Mouse (Mus musculus) hindbrain, embryonic 14.5 days (tissue): ENCODE data around the gene Tmem186. TPM values are rescaled to one million over a fixed set of nuclear protein-coding genes. Genes with fewer than 3 reads are reported as not detected.

Experiments used
- ATAC-seq: fragments of 200-750 bp; cut with Nextera tagmentation; 2 replicates; pipeline ENCODE4 v1.8.0; 2017; ENCODE audit warnings: moderate number of reproducible peaks, mild to moderate bottlenecking, moderate TSS enrichment, moderate library complexity; ENCODE audit not compliant: low FRiP score
- DNase-seq: peaks from one replicate; pipeline ENCODE4 v3.0.0-alpha.2; 2015; ENCODE audit warnings: low spot score
- H3K27ac ChIP-seq: fragments of 300-500 bp; sonication (generic); 2 replicates; pipeline ENCODE4 v1.5.1; 2014; ENCODE audit warnings: mild to moderate bottlenecking, moderate library complexity
- H3K27me3 ChIP-seq: fragments of 300-500 bp; sonication (generic); 2 replicates; pipeline ENCODE4 v1.6.1; 2014; ENCODE audit warnings: mild to moderate bottlenecking, low read length, mixed read lengths; ENCODE audit not compliant: control insufficient read depth, insufficient read depth
- H3K36me3 ChIP-seq: fragments of 300-500 bp; sonication (generic); replicated peaks from 2 replicates; pipeline ENCODE4 v1.6.1; 2014; ENCODE audit not compliant: control insufficient read depth, insufficient read depth
- H3K4me1 ChIP-seq: fragments of 300-500 bp; sonication (generic); replicated peaks from 2 replicates; pipeline ENCODE4 v1.6.1; 2014; ENCODE audit warnings: antibody characterized with exemption, low read length, mixed read lengths; ENCODE audit not compliant: control insufficient read depth, insufficient read depth
- H3K4me2 ChIP-seq: fragments of 300-500 bp; sonication (generic); replicated peaks from 2 replicates; pipeline ENCODE4 v1.6.1; 2014; ENCODE audit warnings: mild to moderate bottlenecking, moderate library complexity
- H3K4me3 ChIP-seq: fragments of 300-500 bp; sonication (generic); replicated peaks from 2 replicates; pipeline ENCODE4 v1.5.1; 2014; ENCODE audit warnings: mild to moderate bottlenecking, low read length
- H3K9ac ChIP-seq: fragments of 300-500 bp; sonication (generic); 2 replicates; pipeline ENCODE4 v1.6.1; 2014
- H3K9me3 ChIP-seq: fragments of 300-500 bp; sonication (generic); 2 replicates; pipeline ENCODE4 v1.6.1; 2016; ENCODE audit warnings: low read length; ENCODE audit not compliant: control insufficient read depth
- WGBS: fragments of 180-500 bp; shearing (Covaris S2); extraction: QIAGEN DNeasy Blood & Tissue Kit; methylation state at CpG from one replicate; pipeline ENCODE4 v1.1.7; 2014; 5-methylcytosine and 5-hydroxymethylcytosine counted together
- polyA plus RNA-seq: library from polyadenylated mRNA; unstranded; fragments of >200 nt; fragmentation: Nextera tagmentation; extraction: Ambion mirVana; gene quantifications from 2 replicates; pipeline ENCODE4 v1.2.1, GENCODE M21; 2014

Tmem186 gene
- polyA plus RNA-seq: 15.1 and 15.3 TPM in 2 replicates

DNA sequence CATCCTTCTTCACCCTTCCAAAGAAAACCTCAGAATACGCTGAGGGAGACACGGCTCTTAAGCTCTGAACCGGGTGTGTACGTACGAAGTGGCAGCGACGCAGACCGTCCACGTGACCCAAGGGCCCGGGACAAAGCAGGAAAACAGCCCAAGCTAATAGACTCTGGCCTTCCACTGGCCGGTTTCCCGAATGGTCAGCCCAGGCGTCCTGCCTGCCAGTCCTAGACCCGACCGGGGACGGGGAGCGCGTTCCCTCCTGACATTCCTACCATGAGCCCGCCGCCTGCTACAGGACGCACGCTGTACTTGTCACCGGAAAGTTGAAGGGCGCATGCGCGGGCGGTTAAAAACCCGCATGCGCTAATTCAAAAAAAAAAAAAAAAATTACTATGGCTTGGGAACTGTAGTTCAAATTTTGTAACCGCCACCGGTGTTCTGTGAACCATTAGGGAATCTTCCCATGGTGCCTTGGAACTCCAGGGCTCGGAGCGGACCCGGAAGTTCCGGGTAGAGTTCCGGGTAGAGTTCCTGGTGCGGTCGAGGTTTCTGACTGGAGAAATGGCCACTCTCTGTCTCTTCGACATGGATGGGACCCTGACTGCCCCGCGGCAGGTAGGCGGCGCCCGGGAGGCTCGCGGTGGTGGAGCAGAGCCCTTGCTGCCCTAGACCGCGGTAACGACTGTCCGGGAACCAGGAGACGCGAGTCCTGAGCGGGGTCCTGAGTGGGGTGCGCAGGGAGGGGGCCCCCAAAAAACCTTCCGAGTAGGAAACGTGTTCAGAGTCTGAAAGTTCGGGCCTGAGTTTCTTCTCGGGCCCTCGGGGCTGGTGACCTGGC, at the start of gene Tmem186, which contains the start of gene Pmm2:
TSS of gene Tmem186 (minus strand) at position 496 of the 835 bp plus-strand sequence.
TSS of gene Pmm2 (plus strand) at position 458 of the 835 bp plus-strand sequence.
- DNase-seq (peak; percentile 93), ATAC-seq (peak; percentile 93)
- H3K4me2 ChIP-seq: peak within 1 kb of the TSS; percentile 93
- H3K27me3 ChIP-seq: no peaks in the 10 kb centered on the region
- under 1% methylated on average over 59 of the region's 59 CpGs for WGBS
- peaks cover 20% of the 10 kb centered on the region for H3K36me3 ChIP-seq
- no peaks in the 10 kb centered on the region for H3K9me3 ChIP-seq
- H3K4me3 ChIP-seq: peak within 1 kb of the TSS; percentile 79
- H3K27ac ChIP-seq: peak within 1 kb of the TSS; percentile 77
- H3K4me1 ChIP-seq: peaks cover 15% of the 10 kb centered on the region; the same call in 1 of the 2 replicates
- peak within 1 kb of the TSS; percentile 86 for H3K9ac ChIP-seq

DNA sequence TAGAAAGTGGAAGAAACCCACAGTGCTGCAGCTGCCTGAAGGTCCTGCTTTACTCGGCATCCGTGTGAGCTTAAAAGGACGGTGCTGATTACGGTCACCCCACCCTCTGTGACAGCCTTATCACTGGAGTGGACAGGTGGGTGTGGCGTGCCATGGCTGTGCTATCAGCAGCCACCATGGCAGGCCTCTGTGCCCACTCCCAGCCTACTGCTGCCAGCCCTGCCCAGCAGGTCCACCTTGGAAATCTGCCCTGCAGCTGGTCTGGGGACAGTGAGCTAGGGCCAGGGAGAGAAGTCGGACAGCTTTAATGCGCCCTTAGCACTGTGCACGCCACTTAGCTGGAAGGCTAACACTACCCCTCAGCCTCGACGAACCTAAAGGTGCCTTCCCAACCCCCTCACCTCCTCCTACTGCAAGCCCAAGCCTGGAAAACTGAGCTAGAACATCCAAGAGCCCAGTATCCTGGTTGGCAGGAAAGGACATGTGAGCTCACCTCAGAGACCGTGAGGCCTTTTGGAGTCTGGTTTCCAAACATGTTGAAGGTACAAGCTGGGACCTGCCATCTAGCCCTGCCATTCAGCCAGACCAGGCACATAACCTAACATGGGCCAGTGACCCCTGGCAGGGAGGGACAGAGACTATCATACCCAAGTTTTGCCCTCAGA, 49.5 kb upstream of the Tmem186 start:
- 84% methylated on average over 11 of the region's 11 CpGs for WGBS

DNA sequence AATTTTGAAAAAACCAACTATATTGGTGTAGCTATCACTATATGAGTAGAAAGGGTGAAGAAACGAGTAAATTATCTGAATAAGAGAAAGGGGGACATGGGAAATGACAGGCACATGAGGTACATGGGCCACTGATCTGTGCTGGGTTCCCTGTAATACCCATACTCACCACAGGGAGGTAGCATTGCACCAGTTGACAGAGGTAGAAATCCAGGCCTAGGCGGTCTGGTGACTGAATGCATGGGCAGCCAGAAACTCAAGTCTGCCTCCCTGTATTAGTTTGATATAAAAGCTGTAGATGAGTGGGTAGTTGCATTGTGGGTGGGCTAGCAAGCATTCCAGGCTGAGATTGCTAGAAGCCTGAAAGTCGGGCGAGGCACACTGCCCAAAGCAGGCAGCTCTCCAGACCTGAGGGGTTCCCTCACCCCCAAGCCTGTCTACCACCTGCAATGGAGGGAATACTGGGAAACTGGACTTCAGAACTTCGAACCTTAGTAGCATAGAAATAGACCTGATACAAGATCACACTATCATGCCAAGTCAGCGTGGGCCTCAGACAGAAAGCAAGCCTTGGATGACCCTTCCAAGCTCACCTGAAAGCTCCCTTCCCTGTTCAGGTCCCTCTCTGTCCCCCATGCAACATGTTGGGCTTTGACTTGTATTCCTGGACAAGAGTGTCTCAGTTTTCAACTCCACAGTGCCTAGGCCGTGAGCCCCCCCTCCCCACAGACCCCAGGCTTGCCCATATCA, 48.8 kb upstream of the Tmem186 start:
- Histone ChIP-seq H3K4me3 (no peak overlapping the region), H3K36me3 (peaks cover 58% of the 10 kb centered on the region)
- WGBS: 55% methylated on average over 7 of the region's 7 CpGs

More for the DNA sequence above, 49.5 kb upstream of the Tmem186 start:
- Histone ChIP-seq H3K4me2 (no peak overlapping the region), H3K27ac (no peak overlapping the region), H3K36me3 (peaks cover 65% of the 10 kb centered on the region), H3K4me1 (no peaks in the 10 kb centered on the region), H3K9me3 (no peaks in the 10 kb centered on the region), H3K9ac (no peak overlapping the region), H3K4me3 (no peak overlapping the region), H3K27me3 (no peaks in the 10 kb centered on the region)
- ATAC-seq: no peak
- no peak for DNase-seq

DNA sequence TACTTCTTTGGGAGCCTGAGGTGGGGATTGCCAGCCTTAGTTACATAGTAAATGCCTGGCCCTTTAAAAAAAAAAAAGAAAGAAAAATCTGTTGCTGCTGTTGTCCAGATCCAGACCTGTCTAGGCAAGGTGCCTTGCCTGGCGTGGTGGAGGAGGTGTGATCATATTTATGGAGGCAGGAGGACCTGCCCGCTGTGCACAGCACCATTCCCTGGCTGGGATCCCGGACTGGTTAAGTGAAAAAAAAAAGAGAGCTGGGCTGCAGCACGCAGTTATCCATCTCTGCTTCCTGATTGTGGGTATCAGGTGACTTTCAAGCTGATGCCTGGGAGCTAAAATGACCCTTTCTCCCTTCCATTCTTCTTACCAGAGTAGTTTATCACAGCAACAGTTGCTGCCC, 47.6 kb upstream of the Tmem186 start:
- H3K27ac ChIP-seq: no peak overlapping the region
- DNase-seq (no peak), ATAC-seq (no peak)
- no peaks in the 10 kb centered on the region for H3K9me3 ChIP-seq
- H3K4me3 ChIP-seq: no peak overlapping the region
- no peaks in the 10 kb centered on the region for H3K27me3 ChIP-seq
- no peak overlapping the region for H3K4me2 ChIP-seq
- no peak overlapping the region for H3K9ac ChIP-seq
- 82% methylated on average over 4 of the region's 4 CpGs for WGBS
- no peaks in the 10 kb centered on the region for H3K4me1 ChIP-seq
- H3K36me3 ChIP-seq: peaks cover 46% of the 10 kb centered on the region

More for the DNA sequence above, 48.8 kb upstream of the Tmem186 start:
- Histone ChIP-seq H3K4me1 (no peaks in the 10 kb centered on the region), H3K4me2 (no peak overlapping the region), H3K27ac (no peak overlapping the region), H3K9me3 (no peaks in the 10 kb centered on the region), H3K27me3 (no peaks in the 10 kb centered on the region), H3K9ac (no peak overlapping the region)
- ATAC-seq: peak; percentile 36; the same call in 1 of the 2 replicates
- DNase-seq: peak; percentile 76

DNA sequence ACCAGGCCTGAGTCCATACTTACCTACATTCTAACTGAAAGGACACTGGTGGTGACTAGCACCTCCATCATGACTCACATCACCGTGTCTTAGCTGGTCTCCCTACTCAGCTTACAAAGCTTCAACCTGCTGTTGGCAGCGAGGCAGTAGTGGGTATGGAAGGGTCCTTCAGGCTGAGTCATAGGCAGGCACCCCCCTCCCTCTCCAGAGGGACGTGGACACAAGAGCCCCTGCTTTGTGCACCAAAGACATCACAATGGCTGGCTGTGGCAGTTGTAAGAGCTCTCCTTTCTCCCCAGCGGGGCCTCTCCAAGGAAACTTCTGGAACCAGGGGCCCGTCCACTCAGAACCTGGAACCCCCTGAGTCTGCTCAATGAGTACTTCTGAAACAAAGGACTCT, 43.0 kb upstream of the Tmem186 start, which contains the start of gene Gm5767:
TSS of gene Gm5767 (plus strand) at position 301 of the 400 bp plus-strand sequence.
- H3K27me3 ChIP-seq: no peaks in the 10 kb centered on the region
- H3K4me2 ChIP-seq: no peak within 1 kb of the TSS
- no peak within 1 kb of the TSS for H3K4me3 ChIP-seq
- no peaks in the 10 kb centered on the region for H3K9me3 ChIP-seq
- ATAC-seq (no peak), DNase-seq (no peak)
- 84% methylated on average over 5 of the region's 5 CpGs for WGBS
- H3K4me1 ChIP-seq: no peaks in the 10 kb centered on the region
- H3K36me3 ChIP-seq: 0 out of 2 replicates have a peak, but pooled peaks cover 13% of the 10 kb centered on the region
- no peak within 1 kb of the TSS for H3K27ac ChIP-seq
- H3K9ac ChIP-seq: no peak within 1 kb of the TSS

DNA sequence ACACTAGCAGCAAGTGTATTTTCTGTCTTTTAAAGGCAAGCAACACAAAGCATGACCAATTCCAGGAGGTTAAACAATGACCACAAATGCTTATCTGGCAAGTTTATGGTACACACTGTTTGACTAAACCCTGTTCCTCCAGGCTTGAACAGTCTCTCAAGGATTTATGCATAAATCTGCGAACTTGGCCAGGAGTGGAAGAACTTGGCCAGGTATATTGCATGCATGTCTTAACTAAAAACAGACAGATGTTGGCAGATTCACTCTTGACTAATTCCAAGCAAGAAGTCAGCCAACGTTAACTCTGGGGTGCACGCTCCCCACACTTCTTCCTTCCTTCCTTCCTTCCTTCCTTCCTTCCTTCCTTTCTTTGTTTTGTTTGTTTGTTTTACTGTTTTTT, 42.3 kb upstream of the Tmem186 start:
- no peak overlapping the region for H3K4me3 ChIP-seq
- H3K27me3 ChIP-seq: no peaks in the 10 kb centered on the region
- H3K36me3 ChIP-seq: 0 out of 2 replicates have a peak, but pooled peaks cover 13% of the 10 kb centered on the region
- no peak overlapping the region for H3K9ac ChIP-seq
- H3K4me1 ChIP-seq: no peaks in the 10 kb centered on the region
- H3K9me3 ChIP-seq: no peaks in the 10 kb centered on the region
- 90% methylated on average over 3 of the region's 3 CpGs for WGBS
- no peak overlapping the region for H3K27ac ChIP-seq
- no peak for DNase-seq
- ATAC-seq: no peak
- no peak overlapping the region for H3K4me2 ChIP-seq

DNA sequence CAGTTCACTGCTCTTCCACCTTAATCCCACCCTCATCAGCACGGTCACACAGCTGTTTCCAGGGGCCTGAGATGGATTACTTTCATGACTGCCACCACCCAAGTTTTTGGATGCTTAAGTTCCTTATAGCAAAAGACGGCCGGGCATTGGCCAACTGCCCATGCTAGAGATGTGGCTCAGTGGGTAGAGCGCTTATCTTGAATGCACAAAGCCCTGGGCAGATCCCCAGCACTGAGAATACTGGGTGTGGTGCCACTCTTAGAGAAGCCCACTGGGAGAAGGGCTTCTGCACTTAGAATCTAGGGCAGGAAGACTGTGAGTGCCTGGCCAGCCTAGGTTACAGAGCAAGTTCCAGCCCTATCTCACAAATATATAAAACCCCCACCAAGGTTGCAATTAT, 41.2 kb upstream of the Tmem186 start:
- no peaks in the 10 kb centered on the region for H3K9me3 ChIP-seq
- H3K4me1 ChIP-seq: no peaks in the 10 kb centered on the region
- no peak overlapping the region for H3K4me2 ChIP-seq
- no peaks in the 10 kb centered on the region for H3K27me3 ChIP-seq
- 89% methylated on average over 4 of the region's 4 CpGs for WGBS
- H3K9ac ChIP-seq: no peak overlapping the region
- H3K4me3 ChIP-seq: no peak overlapping the region
- no peak for DNase-seq
- 0 out of 2 replicates have a peak, but pooled peaks cover 6% of the 10 kb centered on the region for H3K36me3 ChIP-seq
- no peak overlapping the region for H3K27ac ChIP-seq
- no peak for ATAC-seq

DNA sequence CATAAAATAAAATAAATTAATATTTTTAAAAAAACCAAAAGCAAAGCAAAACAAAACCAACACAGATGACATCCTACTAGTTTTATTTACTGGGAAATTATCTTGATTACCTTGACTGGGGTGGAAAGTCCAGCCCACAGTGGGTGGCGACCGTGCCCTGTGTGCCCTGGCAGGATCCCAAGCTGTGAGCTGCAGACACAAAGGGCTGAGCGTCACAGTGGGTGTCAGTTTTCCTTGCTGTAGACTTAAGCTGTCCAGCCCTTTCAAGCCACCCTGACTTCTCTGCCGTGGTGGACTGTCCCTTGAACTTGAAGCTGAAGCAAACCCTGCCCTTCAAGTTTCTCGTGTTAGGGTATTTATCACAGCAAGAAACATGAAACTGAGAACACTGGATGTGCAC, 40.5 kb upstream of the Tmem186 start:
- 0 out of 2 replicates have a peak, but pooled peaks cover 4% of the 10 kb centered on the region for H3K36me3 ChIP-seq
- no peaks in the 10 kb centered on the region for H3K9me3 ChIP-seq
- no peak for DNase-seq
- no peak for ATAC-seq
- 46% methylated on average over 5 of the region's 5 CpGs for WGBS
- no peak overlapping the region for H3K9ac ChIP-seq
- no peaks in the 10 kb centered on the region for H3K27me3 ChIP-seq
- no peak overlapping the region for H3K4me2 ChIP-seq
- no peak overlapping the region for H3K4me3 ChIP-seq
- no peaks in the 10 kb centered on the region for H3K4me1 ChIP-seq
- H3K27ac ChIP-seq: no peak overlapping the region

DNA sequence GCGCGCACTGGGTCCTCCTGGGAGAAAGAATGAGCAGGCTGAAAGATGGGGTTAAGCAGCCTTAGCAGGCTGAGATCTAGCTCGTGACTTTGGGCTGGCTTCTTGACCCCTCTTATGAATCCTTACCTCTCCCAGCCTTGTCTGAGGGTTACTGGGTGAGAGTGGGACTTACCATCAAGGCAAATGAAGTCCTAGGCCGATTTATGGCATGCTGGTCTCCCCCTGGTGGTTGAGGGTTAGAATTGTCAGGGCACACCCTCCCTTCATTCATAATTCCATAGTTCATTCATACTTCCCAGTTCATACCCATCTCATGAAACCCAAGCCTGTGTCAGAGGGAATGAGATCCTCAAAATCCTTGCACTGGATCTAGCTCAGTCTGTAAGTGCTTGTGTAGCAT, 39.3 kb upstream of the Tmem186 start:
- 57% methylated on average over 4 of the region's 4 CpGs for WGBS
- H3K36me3 ChIP-seq: no peaks in the 10 kb centered on the region
- H3K27me3 ChIP-seq: no peaks in the 10 kb centered on the region
- H3K4me1 ChIP-seq: no peaks in the 10 kb centered on the region
- no peak for ATAC-seq
- no peak overlapping the region for H3K4me3 ChIP-seq
- DNase-seq: peak; percentile 76
- H3K27ac ChIP-seq: no peak overlapping the region
- H3K4me2 ChIP-seq: no peak overlapping the region
- H3K9ac ChIP-seq: no peak overlapping the region
- H3K9me3 ChIP-seq: no peaks in the 10 kb centered on the region
